Mouse (Mus musculus) spleen, embryonic (tissue): ENCODE data around the gene Carmil3.

ENCODE experiments used
- CTCF ChIA-PET: fragments of 350-600 bp; sonication (Branson Sonifier 250); formaldehyde crosslinking; loops from one replicate; lab custom pipeline; 2022; lab: Charles Lee

The Carmil3 gene

GRCm38 (mm10) chr14:55492103-55492502 lies 1.7 kb downstream of the Carmil3 start:
- CTCF ChIA-PET, result interaction anchor here (0.5 kb wide), 1 partner anchor 13 kb away, joined by 5 read pairs; no protein-coding TSS in a partner anchor

- CTCF ChIA-PET, result interaction anchor here (0.8 kb wide), 1 partner anchor 62 kb away, joined by 3 read pairs; no protein-coding TSS in a partner anchor
Observed at GRCm38 (mm10) chr14:55495509-55496240, 5.2 kb downstream of the Carmil3 start.

- CTCF ChIA-PET, result interaction anchor here (0.6 to 0.9 kb wide), 3 partner anchors 22 to 61 kb away, joined by 3 to 5 read pairs (median 5); no protein-coding TSS in a partner anchor
Observed at GRCm38 (mm10) chr14:55496761-55497448, 6.5 kb downstream of the Carmil3 start.

GRCm38 (mm10) chr14:55497449-55497821 lies 7.0 kb downstream of the Carmil3 start:
- CTCF ChIA-PET, result interaction anchor here (0.7 to 0.9 kb wide), 2 partner anchors 21 to 59 kb away, joined by 5 read pairs; no protein-coding TSS in a partner anchor

- CTCF ChIA-PET, result interaction anchor here (0.6 kb wide), 1 partner anchor 14 kb away, joined by 5 read pairs; no protein-coding TSS in a partner anchor
Observed at GRCm38 (mm10) chr14:55505612-55506011, 15.2 kb downstream of the Carmil3 start.

GRCm38 (mm10) chr14:55507801-55508200 lies 17.4 kb downstream of the Carmil3 start:
- CTCF ChIA-PET, result no interaction called here

- CTCF ChIA-PET, result no interaction called here
Observed at GRCm38 (mm10) chr14:55509540-55509939, 19.1 kb downstream of the Carmil3 start.

GRCm38 (mm10) chr14:55510125-55510731 lies 19.8 kb downstream of the Carmil3 start, which contains the start of gene Cpne6:
Gene Cpne6, plus strand, starts transcription at chr14:55510445.
- CTCF ChIA-PET, result no interaction called here

GRCm38 (mm10) chr14:55511037-55511436 lies 20.6 kb downstream of the Carmil3 start:
- CTCF ChIA-PET, result no interaction called here

GRCm38 (mm10) chr14:55513927-55514326 lies 23.5 kb downstream of the Carmil3 start:
- CTCF ChIA-PET, result no interaction called here

- CTCF ChIA-PET, result no interaction called here
Observed at GRCm38 (mm10) chr14:55515846-55516245, 25.4 kb downstream of the Carmil3 start.

GRCm38 (mm10) chr14:55518897-55519296 lies 28.4 kb downstream of the Carmil3 start:
- CTCF ChIA-PET, result interaction anchor here (0.6 kb wide), 1 partner anchor 22 kb away, joined by 5 read pairs; no protein-coding TSS in a partner anchor

GRCm38 (mm10) chr14:55519604-55520003 lies 29.2 kb downstream of the Carmil3 start:
- CTCF ChIA-PET, result no interaction called here

- CTCF ChIA-PET, result interaction anchor here (0.6 kb wide), 1 partner anchor 1614 kb away, joined by 5 read pairs; no protein-coding TSS in a partner anchor
Observed at GRCm38 (mm10) chr14:55520451-55521361, 30.3 kb downstream of the Carmil3 start.

GRCm38 (mm10) chr14:55524062-55524461 lies 33.6 kb downstream of the Carmil3 start:
- CTCF ChIA-PET, result no interaction called here

GRCm38 (mm10) chr14:55524785-55525184 lies 34.3 kb downstream of the Carmil3 start, which contains the start of gene Nrl:
Gene Nrl, minus strand, starts transcription at chr14:55524981.
- CTCF ChIA-PET, result no interaction called here

- CTCF ChIA-PET, result interaction anchor here (0.9 kb wide), 1 partner anchor 48 kb away, joined by 5 read pairs; no protein-coding TSS in a partner anchor
Observed at GRCm38 (mm10) chr14:55526674-55527073, 36.2 kb downstream of the Carmil3 start.

GRCm38 (mm10) chr14:55527940-55528339 lies 37.5 kb downstream of the Carmil3 start:
- CTCF ChIA-PET, result interaction anchor here (0.6 to 0.7 kb wide), 2 partner anchors 52 to 58 kb away, joined by 4 to 5 read pairs; no protein-coding TSS in a partner anchor

GRCm38 (mm10) chr14:55536116-55536745 lies 45.8 kb downstream of the Carmil3 start:
- CTCF ChIA-PET, result interaction anchor here (1.3 kb wide), 1 partner anchor 21 kb away, joined by 4 read pairs; no protein-coding TSS in a partner anchor
